Mouse (Mus musculus) testis, adult 2 months (tissue): ENCODE data around the gene Fbxo47.

Experiments
- CTCF ChIP-seq: fragments of 200-500 bp; IDR thresholded peaks from 2 replicates; pipeline ENCODE4 v1.5.1; 2012; ENCODE audit warnings: low read depth, mild to moderate bottlenecking, inconsistent platforms, low read length, moderate library complexity; ENCODE audit not compliant: control insufficient read depth, insufficient read depth, insufficient replicate concordance
- POLR2A ChIP-seq: fragments of 200-500 bp; IDR thresholded peaks from 2 replicates; pipeline ENCODE4 v1.6.1; 2012; ENCODE audit warnings: low read depth, mild to moderate bottlenecking, inconsistent platforms, low read length, moderate library complexity; ENCODE audit not compliant: control insufficient read depth

GRCm38 (mm10) chr11:97819102-97819501 is 64.9 kb downstream of the Fbxo47 start:
- no peak for TF ChIP-seq CTCF
- no peak for TF ChIP-seq POLR2A
